Mouse (Mus musculus): ENCODE measurements at regions not wholly inside any gene's neighbourhood (a gene's known extent, or its start where the extent isn't known, plus 50 kb on each side); places are given as distances from the start of the nearest gene placed in this dataset.

GRCm38 (mm10) chr1:35811380-35811779 is 256.8 kb upstream of the Hs6st1 start:
- ATAC-seq (ENCODE audit: extremely low read depth, insufficient number of reproducible peaks, low FRiP score, poor library complexity, severe bottlenecking): no peak

GRCm38 (mm10) chr1:35811795-35812194 is 256.4 kb upstream of the Hs6st1 start:
- ATAC-seq (ENCODE audit: extremely low read depth, insufficient number of reproducible peaks, low FRiP score, poor library complexity, severe bottlenecking): no peak

- ATAC-seq (ENCODE audit: extremely low read depth, insufficient number of reproducible peaks, low FRiP score, poor library complexity, severe bottlenecking): peak; percentile 53; the same call in 1 of the 2 replicates
These were observed 254.6 kb upstream of the Hs6st1 start for GRCm38 (mm10) chr1:35813625-35814024.

GRCm38 (mm10) chr1:35814207-35814606 is 254.0 kb upstream of the Hs6st1 start:
- no peak for ATAC-seq (ENCODE audit: extremely low read depth, insufficient number of reproducible peaks, low FRiP score, poor library complexity, severe bottlenecking)

GRCm38 (mm10) chr1:35814751-35815150 is 253.4 kb upstream of the Hs6st1 start:
- no peak for ATAC-seq (ENCODE audit: extremely low read depth, insufficient number of reproducible peaks, low FRiP score, poor library complexity, severe bottlenecking)

- no peak for ATAC-seq (ENCODE audit: extremely low read depth, insufficient number of reproducible peaks, low FRiP score, poor library complexity, severe bottlenecking)
These were observed 246.4 kb upstream of the Hs6st1 start for GRCm38 (mm10) chr1:35821791-35822190.

GRCm38 (mm10) chr1:35822376-35823202 is 245.6 kb upstream of the Hs6st1 start:
- no peak for ATAC-seq (ENCODE audit: extremely low read depth, insufficient number of reproducible peaks, low FRiP score, poor library complexity, severe bottlenecking)

- ATAC-seq (ENCODE audit: extremely low read depth, insufficient number of reproducible peaks, low FRiP score, poor library complexity, severe bottlenecking): no peak
These were observed 244.7 kb upstream of the Hs6st1 start for GRCm38 (mm10) chr1:35823496-35823895.

- no peak for ATAC-seq (ENCODE audit: extremely low read depth, insufficient number of reproducible peaks, low FRiP score, poor library complexity, severe bottlenecking)
These were observed 244.0 kb upstream of the Hs6st1 start for GRCm38 (mm10) chr1:35823981-35824880.

GRCm38 (mm10) chr1:35825531-35825966 is 242.7 kb upstream of the Hs6st1 start:
- no peak for ATAC-seq (ENCODE audit: extremely low read depth, insufficient number of reproducible peaks, low FRiP score, poor library complexity, severe bottlenecking)

- ATAC-seq (ENCODE audit: extremely low read depth, insufficient number of reproducible peaks, low FRiP score, poor library complexity, severe bottlenecking): no peak
These were observed 241.6 kb upstream of the Hs6st1 start for GRCm38 (mm10) chr1:35826575-35827114.

GRCm38 (mm10) chr1:35827471-35827870 is 240.7 kb upstream of the Hs6st1 start:
- no peak for ATAC-seq (ENCODE audit: extremely low read depth, insufficient number of reproducible peaks, low FRiP score, poor library complexity, severe bottlenecking)

- ATAC-seq (ENCODE audit: extremely low read depth, insufficient number of reproducible peaks, low FRiP score, poor library complexity, severe bottlenecking): no peak
These were observed 234.0 kb upstream of the Hs6st1 start for GRCm38 (mm10) chr1:35834180-35834579.

- no peak for ATAC-seq (ENCODE audit: extremely low read depth, insufficient number of reproducible peaks, low FRiP score, poor library complexity, severe bottlenecking)
These were observed 231.6 kb upstream of the Hs6st1 start for GRCm38 (mm10) chr1:35836552-35836951.

- no peak for ATAC-seq (ENCODE audit: extremely low read depth, insufficient number of reproducible peaks, low FRiP score, poor library complexity, severe bottlenecking)
These were observed 229.6 kb upstream of the Hs6st1 start for GRCm38 (mm10) chr1:35838625-35839024.

- 0 out of 2 replicates have a peak, but pooled peaks have one; percentile 46 for ATAC-seq (ENCODE audit: extremely low read depth, insufficient number of reproducible peaks, low FRiP score, poor library complexity, severe bottlenecking)
These were observed 228.8 kb upstream of the Hs6st1 start for GRCm38 (mm10) chr1:35839446-35839845.

GRCm38 (mm10) chr1:35841626-35842025 is 226.6 kb upstream of the Hs6st1 start:
- ATAC-seq (ENCODE audit: extremely low read depth, insufficient number of reproducible peaks, low FRiP score, poor library complexity, severe bottlenecking): no peak

GRCm38 (mm10) chr1:35842707-35843106 is 225.5 kb upstream of the Hs6st1 start:
- no peak for ATAC-seq (ENCODE audit: extremely low read depth, insufficient number of reproducible peaks, low FRiP score, poor library complexity, severe bottlenecking)

GRCm38 (mm10) chr1:35843566-35843965 is 224.6 kb upstream of the Hs6st1 start:
- no peak for ATAC-seq (ENCODE audit: extremely low read depth, insufficient number of reproducible peaks, low FRiP score, poor library complexity, severe bottlenecking)
